Mouse (Mus musculus): ENCODE measurements around the gene Mbnl2.

GRCm38 (mm10) chr14:120297833-120298232, 22.4 kb downstream of the Mbnl2 start:
- TF ChIP-seq POLR2A (IDR thresholded peaks at IDR 0.05; ENCODE audit: control insufficient read depth in 1 of 2, insufficient read depth in 1 of 2, low read depth in 1 of 2, low read length in 2 of 2, poor library complexity in 1 of 2) (no peak), CTCF (IDR thresholded peaks at IDR 0.05 in 2 of 3, conservative IDR thresholded peaks at IDR 0.05 in 1 of 3; ENCODE audit: control insufficient read depth in 1 of 3, insufficient read depth in 1 of 3, low read depth in 2 of 3, low read length in 3 of 3, poor library complexity in 1 of 3, severe bottlenecking in 1 of 3) (no peak), CHD2 (IDR thresholded peaks at IDR 0.05; ENCODE audit: low read length) (no peak), SMC3 (IDR thresholded peaks at IDR 0.05; ENCODE audit: low read depth, low read length) (no peak), NRF1 (IDR thresholded peaks at IDR 0.05; ENCODE audit: insufficient read depth, low read depth, low read length, poor library complexity, severe bottlenecking) (no peak), USF1 (IDR thresholded peaks at IDR 0.05; ENCODE audit: low read depth, low read length) (no peak), ETS1 (IDR thresholded peaks at IDR 0.05; ENCODE audit: low read depth, low read length) (no peak), GABPA (IDR thresholded peaks at IDR 0.05; ENCODE audit: low read depth, low read length) (no peak), UBTF (IDR thresholded peaks at IDR 0.05; ENCODE audit: borderline replicate concordance, insufficient read depth, low read depth, low read length) (no peak), USF2 (IDR thresholded peaks at IDR 0.05; ENCODE audit: borderline replicate concordance in 1 of 2, insufficient read depth in 1 of 2, low read depth in 1 of 2, low read length in 2 of 2) (no peak), E2F4 (IDR thresholded peaks at IDR 0.05; ENCODE audit: borderline replicate concordance, low read depth, low read length) (no peak), CHD1 (IDR thresholded peaks at IDR 0.05; ENCODE audit: low read depth, low read length) (no peak), MAX (IDR thresholded peaks at IDR 0.05; ENCODE audit: low read length) (no peak)

Data from MEL (cell line).